Mouse (Mus musculus) layer of hippocampus, postnatal 25 days (tissue): ENCODE data around the gene Wrap73. TPM values are rescaled to one million over a fixed set of nuclear protein-coding genes. Genes with fewer than 3 reads are reported as not detected.

Experiments used
- DNase-seq, 2 experiments: peaks; one replicate each; pipeline ENCODE4 v3.0.0; 2022; ENCODE audit warnings: mixed read lengths in 2 of 2, low spot score in 1 of 2; ENCODE audit errors: extremely low spot score in 1 of 2
- total RNA-seq, 2 experiments: library from RNA; stranded (reverse); gene quantifications; 2 replicates each; pipeline ENCODE4 v1.2.3; 2021

Wrap73 gene
- total RNA-seq, 2 experiments from 2014 or later: 30.5 to 36.0 TPM

DNA sequence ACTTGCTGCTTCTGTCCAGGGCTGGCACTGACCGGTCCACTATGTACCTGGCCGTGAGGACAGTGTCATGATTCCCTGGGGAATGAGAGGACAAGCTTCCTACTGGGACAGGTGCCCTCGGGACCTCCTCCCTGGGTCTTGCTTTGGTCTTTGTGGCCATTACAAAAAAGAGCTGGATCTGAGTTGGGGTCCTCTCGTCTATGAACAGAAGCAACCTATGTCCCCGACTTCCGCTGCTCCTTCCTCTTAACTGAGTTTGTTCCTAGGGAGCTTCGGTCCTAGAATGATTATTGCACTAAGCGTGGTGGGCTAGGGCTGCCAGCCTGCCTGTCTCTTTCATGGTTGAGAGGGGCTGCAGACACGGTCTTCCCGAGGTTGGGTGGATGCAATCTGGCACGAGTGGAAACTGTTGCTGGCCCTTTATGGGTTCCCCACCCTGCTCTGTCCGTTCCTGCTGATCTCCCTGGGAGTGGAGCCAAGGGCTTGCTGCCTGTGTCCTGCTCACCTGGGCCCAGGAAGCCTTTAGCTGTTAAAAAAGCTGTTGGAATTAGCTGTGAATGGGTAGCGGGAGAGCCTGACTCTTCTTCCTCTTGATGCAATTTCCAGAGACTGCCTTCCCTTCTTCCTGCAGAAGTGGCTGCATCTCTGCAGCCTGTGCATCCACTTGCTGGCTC, 29.9 kb downstream of the Wrap73 start:
- no peak for DNase-seq

DNA sequence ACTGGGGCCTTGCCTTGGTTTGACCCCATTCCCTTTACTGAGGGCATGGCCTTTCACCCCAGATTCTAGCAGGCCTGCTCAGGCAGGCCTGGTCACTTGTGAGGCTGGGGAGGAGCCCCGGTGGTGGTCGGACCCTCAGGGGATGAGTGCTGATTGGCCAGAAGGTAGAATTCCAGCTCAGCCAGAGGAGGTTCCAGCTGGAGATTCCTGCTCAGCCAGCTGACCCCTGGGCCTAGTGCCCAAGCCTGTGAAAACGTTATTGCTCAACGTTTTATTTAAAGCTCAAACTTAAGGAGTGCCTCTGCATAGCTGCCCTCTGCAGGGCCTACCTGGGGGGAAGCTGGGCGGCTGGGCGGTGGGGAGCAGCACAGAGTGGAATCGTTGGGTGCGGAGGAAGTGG, 35.1 kb downstream of the Wrap73 start:
- DNase-seq: no peak

DNA sequence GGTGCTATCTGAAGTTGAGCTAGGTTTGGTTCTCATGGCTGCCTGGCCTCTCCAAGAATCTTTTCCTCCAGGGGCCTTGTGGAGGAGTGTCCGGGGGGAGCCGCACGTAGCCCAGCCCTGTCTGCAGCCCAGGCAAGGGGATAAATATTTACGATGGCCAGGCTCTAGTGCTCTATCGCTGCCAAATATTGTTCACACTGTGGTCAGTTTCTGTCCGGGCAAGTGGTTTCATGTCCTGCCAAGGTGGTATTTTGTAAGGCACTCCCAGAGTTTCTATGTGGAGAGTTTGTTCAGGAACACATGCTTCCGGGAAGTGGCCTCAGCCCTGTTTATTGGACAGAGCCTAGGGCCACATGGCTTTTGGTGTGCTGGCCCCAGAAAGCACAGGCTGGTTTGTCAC, 38.8 kb downstream of the Wrap73 start:
- DNase-seq: no peak

DNA sequence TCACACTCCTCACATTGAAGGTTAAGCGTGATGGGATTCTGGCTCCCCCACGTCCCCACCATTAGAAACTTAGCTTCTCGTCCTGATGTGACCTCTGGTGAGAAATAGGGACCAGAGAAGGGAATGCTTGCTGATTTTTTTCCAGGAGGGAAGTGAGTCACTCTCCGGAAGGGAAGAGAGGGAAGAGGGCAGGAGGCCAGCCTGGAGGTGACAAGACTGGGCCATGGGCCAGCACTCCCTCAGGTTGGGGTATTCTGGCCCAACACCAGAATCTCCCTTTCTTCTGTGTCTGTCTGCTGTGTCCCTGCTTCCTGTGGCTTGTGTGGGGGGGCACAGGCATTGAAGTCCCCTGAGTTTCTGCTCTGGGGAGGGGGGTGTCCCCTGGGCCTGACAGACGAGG, 41.4 kb downstream of the Wrap73 start:
- no peak for DNase-seq

DNA sequence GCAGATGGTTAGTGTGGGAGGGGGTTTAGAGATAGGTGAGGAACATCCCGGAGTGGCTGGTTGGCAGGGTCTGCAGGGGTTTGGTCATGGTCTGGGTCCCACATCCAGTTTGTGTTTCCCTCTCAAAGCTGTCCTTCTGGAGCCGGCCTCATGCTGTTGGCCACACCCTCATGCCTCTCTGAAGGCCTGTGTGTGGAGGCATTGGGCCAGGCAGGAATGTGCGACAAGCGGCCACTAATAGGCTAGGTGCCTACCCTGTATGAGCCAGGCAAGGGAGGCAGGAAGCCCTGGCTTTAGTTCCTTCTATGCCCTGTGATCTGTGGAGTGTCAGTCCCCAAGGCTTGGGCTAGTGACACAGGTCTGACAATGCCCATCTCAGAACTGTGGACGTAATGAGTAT, 42.8 kb downstream of the Wrap73 start:
- DNase-seq: no peak

DNA sequence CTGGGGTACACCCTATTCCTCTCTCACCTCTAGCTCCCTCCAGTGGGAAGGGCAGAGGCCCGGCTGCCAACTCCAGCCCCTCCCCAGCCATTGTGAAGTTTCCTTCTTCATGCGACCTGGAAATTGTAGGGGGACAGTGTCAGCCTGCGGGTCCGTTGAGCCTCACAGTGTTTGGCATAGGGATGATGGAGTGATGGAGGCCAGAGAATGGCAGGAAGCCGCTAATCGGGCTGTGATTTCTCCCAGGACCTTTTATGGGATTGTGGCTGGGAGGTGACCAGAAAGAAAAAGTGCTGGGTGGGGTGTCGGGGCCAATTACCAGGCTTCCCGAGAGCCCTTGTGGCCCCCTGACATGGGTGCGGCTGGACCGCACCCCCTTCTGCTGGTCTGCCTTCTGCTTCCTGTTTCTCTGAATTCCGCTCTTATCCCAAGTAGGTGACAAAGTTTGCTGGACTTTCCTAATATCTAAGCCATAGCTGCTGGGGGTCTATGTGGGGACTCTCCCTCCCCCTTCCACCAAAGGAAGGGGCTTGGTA, 43.9 kb downstream of the Wrap73 start:
- DNase-seq: no peak

DNA sequence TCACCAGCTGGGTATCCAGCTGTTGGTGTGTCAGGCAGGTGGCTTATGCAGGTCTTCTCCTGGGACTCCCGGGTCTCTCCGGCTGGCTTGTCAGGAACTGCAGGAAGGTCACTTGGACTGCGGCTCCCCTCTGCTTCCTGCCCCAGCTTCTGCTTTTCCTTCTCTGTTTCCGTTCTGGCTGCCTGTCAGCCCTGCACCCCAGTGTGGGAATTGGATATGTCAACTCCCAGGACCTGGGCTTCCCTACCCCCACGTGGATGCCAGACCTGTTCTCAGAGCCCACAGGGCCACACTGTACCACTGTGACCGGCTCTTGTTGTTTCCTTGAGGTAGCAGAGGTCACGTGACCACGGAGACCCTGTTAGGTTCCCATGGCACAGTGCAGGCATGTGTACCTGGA, 46.8 kb downstream of the Wrap73 start:
- DNase-seq: no peak

DNA sequence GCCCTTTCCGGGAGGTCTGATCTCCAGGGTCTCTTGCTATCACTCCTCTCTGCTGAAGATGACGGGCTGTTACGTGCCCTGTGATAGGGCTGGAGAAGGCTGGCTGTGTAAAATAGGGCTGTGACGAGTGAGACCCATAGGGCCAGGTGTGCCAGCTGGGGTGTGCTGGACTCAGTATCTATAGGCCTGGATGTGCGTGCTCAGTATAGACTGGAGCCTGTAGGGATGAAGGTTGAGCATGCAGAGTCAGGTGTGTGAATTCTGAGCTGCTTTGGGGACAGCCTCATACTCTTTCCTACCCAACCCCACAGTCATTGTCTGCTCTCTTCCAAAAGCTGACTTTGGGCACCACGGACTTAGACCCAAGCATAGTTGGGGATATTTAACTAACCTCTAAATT, 55.8 kb downstream of the Wrap73 start:
- no peak for DNase-seq

DNA sequence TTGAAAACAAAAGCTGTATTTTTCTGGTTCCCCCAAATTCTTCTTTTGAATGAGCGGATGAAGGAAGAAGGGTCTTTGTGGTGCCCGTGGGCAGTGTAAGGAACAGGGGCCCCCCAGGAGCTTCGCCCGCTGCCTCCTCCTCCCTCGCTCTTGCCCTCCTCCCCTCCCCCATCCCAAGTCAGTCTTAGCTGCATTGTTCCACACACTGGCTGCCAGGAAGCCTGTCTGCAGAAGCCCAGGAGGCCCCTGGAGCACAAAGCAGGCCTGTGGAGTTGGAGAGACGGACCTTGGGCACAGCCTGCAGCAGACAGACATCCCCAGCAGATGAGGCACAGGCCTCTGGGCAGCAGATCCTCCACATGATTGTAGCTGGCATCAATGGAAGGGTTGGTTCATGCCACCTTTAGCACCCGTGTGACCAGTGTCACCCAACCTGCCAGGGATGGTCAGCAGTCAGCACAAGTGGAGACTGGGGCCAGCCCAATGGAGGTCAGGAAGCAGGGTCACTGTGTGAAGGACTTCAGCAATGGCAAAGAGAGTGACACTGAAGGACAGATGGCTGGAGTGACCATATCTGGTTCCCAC, 56.3 kb downstream of the Wrap73 start:
- DNase-seq: no peak

DNA sequence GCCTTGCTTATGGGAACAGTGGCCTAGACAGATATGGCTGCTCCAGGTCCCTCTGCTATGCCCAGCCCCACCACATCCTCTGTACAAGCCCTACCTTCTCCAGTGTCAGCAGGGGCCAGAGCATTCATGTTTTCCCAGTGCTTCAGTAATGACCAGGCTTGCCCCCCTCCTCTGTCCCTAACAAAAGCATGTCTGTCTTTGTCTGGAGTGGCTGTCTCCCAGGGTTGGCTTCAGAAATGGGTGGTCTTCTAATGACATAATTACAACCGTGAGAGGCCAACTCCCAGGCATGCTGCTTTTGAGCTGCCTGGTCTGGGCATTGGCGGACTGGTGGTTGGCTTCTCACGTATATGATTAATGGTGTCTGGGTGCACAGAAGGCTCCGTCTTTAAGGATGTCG, 59.3 kb downstream of the Wrap73 start:
- no peak for DNase-seq

DNA sequence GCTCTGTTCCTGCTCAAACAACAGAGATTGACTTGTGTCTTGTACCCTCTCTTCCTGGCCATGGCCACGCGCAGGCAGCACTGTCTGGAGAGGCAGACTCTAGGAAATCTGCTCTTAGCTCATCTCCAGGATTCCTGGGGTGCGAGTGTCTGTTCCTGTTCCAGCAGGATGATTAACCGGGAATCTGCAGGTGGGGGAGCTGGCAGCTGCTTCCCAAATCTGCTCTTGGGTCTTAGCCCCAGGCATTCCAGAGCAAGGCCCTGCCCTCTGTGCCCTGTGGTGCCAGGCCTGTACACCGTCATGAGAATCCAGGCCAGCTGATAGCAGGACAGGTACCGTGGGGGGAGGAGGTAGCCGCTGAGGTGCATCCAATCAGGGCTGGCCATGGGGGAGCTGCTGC, 62.4 kb downstream of the Wrap73 start:
- DNase-seq: no peak

DNA sequence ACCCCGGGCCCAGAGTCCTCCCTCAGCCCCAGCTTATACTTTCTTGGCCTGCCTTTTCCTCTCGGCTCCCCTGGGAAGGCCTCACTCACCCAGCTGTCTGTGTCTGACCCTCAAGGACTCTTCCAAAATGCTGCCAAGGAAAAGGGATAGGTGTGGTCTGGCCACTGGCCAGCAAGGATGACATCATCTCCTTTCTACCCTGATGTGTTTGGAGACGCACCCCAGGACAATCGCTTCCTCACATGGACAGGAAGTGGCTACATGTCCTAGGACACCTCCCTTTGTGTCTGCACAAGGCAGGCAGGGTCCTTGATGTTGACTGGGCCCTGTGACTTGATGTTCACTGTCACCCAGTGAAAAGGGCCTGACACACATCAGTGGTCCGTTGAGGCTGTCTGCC, 63.2 kb downstream of the Wrap73 start:
- no peak for DNase-seq

DNA sequence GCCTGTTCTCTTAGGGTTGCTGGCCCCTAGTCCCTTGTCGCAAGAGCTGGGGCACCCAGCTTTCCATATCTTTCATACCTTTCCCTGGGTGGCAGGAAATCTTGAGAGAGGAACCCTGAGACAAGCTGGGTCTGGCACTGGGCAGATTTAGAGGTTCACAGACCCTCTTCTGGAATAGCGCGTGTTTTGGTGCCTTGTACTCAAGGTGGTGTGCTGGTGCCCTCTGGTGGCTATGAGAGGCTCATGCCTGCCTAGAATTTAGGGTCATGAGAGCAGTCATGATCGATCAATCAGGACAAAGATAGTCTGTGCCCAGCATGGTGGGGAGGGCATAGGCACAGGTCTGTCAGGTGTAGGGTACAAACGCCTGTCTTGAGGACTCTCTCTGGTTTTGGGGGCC, 65.1 kb downstream of the Wrap73 start:
- DNase-seq: peak; percentile 53 to 77

DNA sequence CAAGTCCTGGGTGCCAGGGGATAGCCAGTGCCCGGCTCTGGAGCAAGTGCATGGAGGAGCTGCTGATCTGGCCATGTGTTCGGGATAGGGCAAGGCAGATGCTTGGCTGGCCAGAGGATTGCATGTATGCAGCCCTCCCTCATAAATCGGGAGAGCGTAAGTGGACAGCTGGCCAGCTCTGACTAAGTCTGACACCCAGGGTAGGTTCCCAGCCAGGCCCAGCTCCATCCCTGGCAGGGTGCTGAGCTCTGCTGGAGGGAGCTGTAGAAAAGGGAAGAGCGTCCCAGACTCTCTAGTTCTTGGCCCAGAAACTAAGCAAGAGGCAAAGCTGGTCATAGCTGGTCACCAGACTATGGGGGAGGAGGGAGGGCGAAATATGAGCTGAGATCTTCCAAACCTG, 66.9 kb downstream of the Wrap73 start:
- no peak for DNase-seq

DNA sequence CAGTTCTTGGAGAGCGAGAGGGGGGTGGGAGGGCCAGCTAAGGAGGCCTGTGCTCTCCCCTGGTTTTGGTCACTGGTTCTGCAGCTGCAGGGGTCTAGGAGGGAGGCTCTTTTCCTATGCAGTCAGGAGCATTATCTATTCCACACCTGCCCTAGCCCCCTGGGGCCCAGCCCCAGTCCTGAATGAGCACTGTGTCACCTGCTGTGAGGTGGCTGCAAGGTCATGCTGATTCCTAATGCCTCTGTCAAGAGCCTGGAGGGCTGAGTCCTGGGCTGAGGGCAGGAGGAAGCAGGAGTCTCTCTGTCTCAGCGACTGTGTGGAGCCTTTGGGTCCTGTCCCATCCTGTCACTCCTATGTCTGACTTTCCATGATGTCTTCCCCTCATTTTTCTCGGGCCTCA, 67.7 kb downstream of the Wrap73 start:
- DNase-seq: no peak

DNA sequence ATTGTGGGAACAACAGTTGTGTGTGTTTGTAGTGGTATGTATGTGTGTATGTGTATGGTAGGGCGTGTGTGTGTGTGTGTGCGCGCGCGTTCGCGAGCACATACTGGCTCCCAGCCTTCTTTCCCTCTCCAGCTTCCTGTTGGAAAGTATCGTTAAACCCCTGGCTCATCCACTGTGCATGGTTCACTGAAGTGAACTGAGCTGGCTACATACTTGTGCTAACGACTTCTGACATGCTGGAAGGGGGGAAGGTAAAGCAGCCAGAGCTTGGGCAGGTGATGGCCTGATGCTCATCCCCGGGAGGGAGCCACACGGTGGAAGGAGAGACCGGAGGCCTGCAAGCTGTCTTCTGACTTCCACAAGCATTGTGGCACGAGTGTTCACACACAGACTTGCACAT, 69.3 kb downstream of the Wrap73 start:
- DNase-seq: no peak

DNA sequence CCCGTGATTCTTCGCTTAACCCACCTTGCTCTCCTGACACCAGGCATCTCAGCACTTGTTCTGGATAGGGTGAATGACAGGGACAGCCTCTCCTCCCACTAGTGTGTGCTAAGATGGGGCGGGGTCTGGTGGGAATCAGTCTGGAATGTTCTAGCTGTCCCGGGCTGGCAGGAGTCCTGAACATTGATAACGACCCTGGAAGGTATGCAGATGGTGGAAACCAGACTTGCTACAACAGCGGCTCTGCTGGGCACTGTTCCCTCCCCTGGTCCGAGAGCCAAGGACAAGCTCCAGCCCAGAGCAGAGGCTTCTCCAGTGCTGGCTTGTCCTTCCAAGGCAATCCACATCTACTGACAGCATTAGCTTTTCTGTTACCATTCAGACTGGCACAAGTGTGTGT, 71.4 kb downstream of the Wrap73 start:
- no peak for DNase-seq

DNA sequence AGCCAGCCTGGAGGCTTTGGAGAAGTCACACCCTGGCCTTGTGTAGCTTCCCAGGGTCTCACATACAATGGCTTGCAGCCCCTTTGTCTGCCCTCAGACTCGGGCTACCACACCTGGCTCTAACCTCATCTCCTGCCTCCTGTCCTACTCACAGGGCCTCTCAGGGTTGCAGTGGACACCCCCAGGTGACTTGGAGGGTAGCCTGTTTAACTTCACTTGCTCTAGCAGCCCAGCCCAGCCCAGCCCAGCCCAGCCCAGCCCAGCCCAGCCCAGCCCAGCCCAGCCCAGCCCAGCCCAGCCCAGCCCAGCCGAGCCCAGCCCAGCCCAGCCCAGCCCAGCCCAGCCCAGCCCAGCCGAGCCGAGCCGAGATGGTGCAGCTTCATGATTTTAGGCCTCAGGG, 71.9 kb downstream of the Wrap73 start:
- no peak for DNase-seq
